Mouse (Mus musculus) lung, postnatal 0 days (tissue): ENCODE measurements around the gene Stab1. TPM values are rescaled to one million over a fixed set of nuclear protein-coding genes. Genes with fewer than 3 reads are reported as not detected.
A peak's percentile ranks its signal among the peaks of the same experiment; 100 is the strongest.

Experiments used
- ATAC-seq: fragments of 200-750 bp; cut with Nextera tagmentation; 2 replicates; pipeline ENCODE4 v1.8.0; 2017; ENCODE audit warnings: moderate library complexity
- DNase-seq: peaks from one replicate; pipeline ENCODE4 v3.0.0-alpha.2; 2016; ENCODE audit warnings: low spot score
- H3K27ac ChIP-seq: fragments of 300-500 bp; sonication (generic); 2 replicates; pipeline ENCODE4 v1.5.1; 2014; ENCODE audit warnings: antibody characterized with exemption, mild to moderate bottlenecking, low read length, mixed read lengths
- H3K27me3 ChIP-seq: fragments of 300-500 bp; sonication (generic); replicated peaks from 2 replicates; pipeline ENCODE4 v1.6.1; 2014; ENCODE audit warnings: low read length, mixed read lengths; ENCODE audit not compliant: insufficient read depth
- H3K36me3 ChIP-seq: fragments of 300-500 bp; sonication (generic); 2 replicates; pipeline ENCODE4 v1.6.1; 2014; ENCODE audit warnings: low read length, mixed read lengths; ENCODE audit not compliant: insufficient read depth
- H3K4me1 ChIP-seq: fragments of 300-500 bp; sonication (generic); 2 replicates; pipeline ENCODE4 v1.6.1; 2014; ENCODE audit warnings: antibody characterized with exemption, low read depth, low read length, mixed read lengths; ENCODE audit not compliant: insufficient read depth
- H3K4me2 ChIP-seq: fragments of 300-500 bp; sonication (generic); replicated peaks from 2 replicates; pipeline ENCODE4 v1.6.1; 2014; ENCODE audit warnings: low read depth, mild to moderate bottlenecking, low read length, moderate library complexity, mixed read lengths
- H3K4me3 ChIP-seq: fragments of 300-500 bp; sonication (generic); 2 replicates; pipeline ENCODE4 v1.5.1; 2014; ENCODE audit warnings: low read depth, low read length
- H3K9ac ChIP-seq: fragments of 300-500 bp; sonication (generic); replicated peaks from 2 replicates; pipeline ENCODE4 v1.6.1; 2014; ENCODE audit warnings: low read depth, mild to moderate bottlenecking
- H3K9me3 ChIP-seq: fragments of 300-500 bp; sonication (generic); 2 replicates; pipeline ENCODE4 v1.6.1; 2016; ENCODE audit warnings: low read length, mixed read lengths
- CTCF ChIP-seq: IDR thresholded peaks from 2 replicates; pipeline ENCODE4 v1.5.1; 2016; ENCODE audit warnings: antibody characterized with exemption, mild to moderate bottlenecking
- EP300 ChIP-seq: IDR thresholded peaks from 2 replicates; pipeline ENCODE4 v1.6.1; 2016; ENCODE audit warnings: antibody characterized with exemption, mild to moderate bottlenecking, control low read depth
- WGBS: fragments of 180-500 bp; shearing (Covaris S2); extraction: QIAGEN DNeasy Blood & Tissue Kit; methylation state at CpG from one replicate; pipeline ENCODE4 v1.1.7; 2014; 5-methylcytosine and 5-hydroxymethylcytosine counted together
- polyA plus RNA-seq: library from polyadenylated mRNA; unstranded; fragments of >200 nt; fragmentation: Nextera tagmentation; extraction: Ambion mirVana; gene quantifications from 2 replicates; pipeline ENCODE4 v1.2.1, GENCODE M21; 2015

Gene Stab1
- 32.4 and 34.2 TPM in 2 replicates for polyA plus RNA-seq

DNA sequence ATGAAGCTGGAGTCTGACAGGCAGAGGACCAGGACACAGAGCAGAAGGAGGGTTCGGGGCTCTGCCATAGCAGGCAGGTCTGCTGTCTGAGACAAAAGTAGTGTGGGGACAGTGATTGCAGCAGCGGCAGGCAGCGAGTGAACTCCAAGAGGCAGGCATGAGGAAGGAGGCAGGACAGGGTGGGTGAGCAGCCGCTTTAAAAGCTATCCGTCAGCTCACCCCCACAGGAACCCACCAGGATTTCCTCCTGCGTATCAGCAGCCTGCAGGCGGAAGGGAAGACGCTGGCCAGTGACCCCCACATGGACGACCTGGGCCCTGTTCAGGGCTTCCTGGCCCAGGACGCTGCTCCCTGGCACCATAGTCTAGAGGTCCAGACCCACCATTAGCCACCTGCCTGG lies at the start of gene Stab1:
Gene Stab1 (minus strand): TSS at position 217 of the 400 bp plus-strand sequence.
- Histone ChIP-seq H3K27me3 (no peaks in the 10 kb centered on the region), H3K4me3 (peak within 1 kb of the TSS; percentile 31), H3K4me2 (peak within 1 kb of the TSS; percentile 44), H3K36me3 (peaks cover 28% of the 10 kb centered on the region), H3K9me3 (no peaks in the 10 kb centered on the region), H3K9ac (peak within 1 kb of the TSS; percentile 19; the same call in 1 of the 2 replicates), H3K27ac (peak within 1 kb of the TSS; percentile 62), H3K4me1 (no peaks in the 10 kb centered on the region; the same call in 1 of the 2 replicates)
- peak; percentile 62 for DNase-seq
- ATAC-seq = peak; percentile 66
- TF ChIP-seq CTCF (no peak), EP300 (peak; percentile 79; the same call in 1 of the 2 replicates)
- WGBS = 23% methylated on average over 10 of the region's 10 CpGs

- ATAC-seq (peak; percentile 89), DNase-seq (peak; percentile 93)
- WGBS = 5% methylated on average over 11 of the region's 11 CpGs
- no peaks in the 10 kb centered on the region for H3K27me3 ChIP-seq
- H3K9me3 ChIP-seq = no peaks in the 10 kb centered on the region
- peak within 1 kb of the TSS; percentile 12 for H3K4me3 ChIP-seq
- no peak within 1 kb of the TSS for H3K27ac ChIP-seq
- H3K9ac ChIP-seq = peak within 1 kb of the TSS; percentile 20; the same call in 1 of the 2 replicates
- no peaks in the 10 kb centered on the region for H3K36me3 ChIP-seq
- H3K4me2 ChIP-seq = peak within 1 kb of the TSS; percentile 28
- peak; percentile 95 for TF ChIP-seq CTCF
- TF ChIP-seq EP300 = no peak
- H3K4me1 ChIP-seq = no peaks in the 10 kb centered on the region; the same call in 1 of the 2 replicates
Measured at GRCm38 (mm10) chr14:31217666-31218065, 49.2 kb upstream of the Stab1 start, which contains the start of gene Sema3g. Gene Sema3g, plus strand, starts transcription at chr14:31217860.

GRCm38 (mm10) chr14:31216846-31217245 lies 48.4 kb upstream of the Stab1 start, which contains the start of gene Nisch:
Gene Nisch, minus strand, starts transcription at chr14:31216946.
- peak within 1 kb of the TSS; percentile 33; the same call in 1 of the 2 replicates for H3K27ac ChIP-seq
- peak within 1 kb of the TSS; percentile 12 for H3K4me3 ChIP-seq
- H3K9me3 ChIP-seq = no peaks in the 10 kb centered on the region
- H3K4me1 ChIP-seq = no peaks in the 10 kb centered on the region; the same call in 1 of the 2 replicates
- H3K27me3 ChIP-seq = no peaks in the 10 kb centered on the region
- 49% methylated on average over 2 of the region's 2 CpGs for WGBS
- TF ChIP-seq CTCF (no peak), EP300 (no peak)
- H3K9ac ChIP-seq = peak within 1 kb of the TSS; percentile 20; the same call in 1 of the 2 replicates
- ATAC-seq (no peak), DNase-seq (no peak)
- no peaks in the 10 kb centered on the region for H3K36me3 ChIP-seq
- peak within 1 kb of the TSS; percentile 23 for H3K4me2 ChIP-seq

GRCm38 (mm10) chr14:31215157-31216002 lies 46.9 kb upstream of the Stab1 start:
- Histone ChIP-seq H3K9ac (no peak overlapping the region), H3K4me1 (no peaks in the 10 kb centered on the region; the same call in 1 of the 2 replicates), H3K27me3 (no peaks in the 10 kb centered on the region), H3K27ac (peak overlapping the region; percentile 33; the same call in 1 of the 2 replicates), H3K36me3 (no peaks in the 10 kb centered on the region), H3K9me3 (no peaks in the 10 kb centered on the region), H3K4me3 (no peak overlapping the region), H3K4me2 (no peak overlapping the region)
- DNase-seq (peak; percentile 75), ATAC-seq (peak; percentile 59)
- TF ChIP-seq CTCF (peak; percentile 97), EP300 (no peak)
- 26% methylated on average over 15 of the region's 15 CpGs for WGBS

DNA sequence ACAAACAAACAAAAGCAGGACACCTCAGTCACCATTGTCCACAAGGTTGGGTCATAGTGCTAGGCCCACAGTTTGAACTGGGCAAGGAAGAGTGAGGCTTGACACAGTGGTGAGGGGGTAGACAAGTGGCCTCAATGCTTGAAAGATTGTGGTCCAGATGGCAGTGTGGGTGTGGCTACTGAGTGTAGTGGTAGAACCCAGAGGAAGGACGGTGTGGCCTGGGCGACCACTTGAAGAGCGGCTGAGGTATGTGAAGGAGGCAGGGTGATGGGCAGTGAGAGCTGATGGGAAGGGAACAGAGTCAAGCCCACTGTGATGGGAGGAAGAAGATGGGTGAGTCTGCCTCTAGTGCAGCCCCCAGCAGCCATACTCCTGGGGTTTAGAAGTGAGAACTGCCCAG lies 46.2 kb upstream of the Stab1 start:
- no peak overlapping the region for H3K4me2 ChIP-seq
- H3K9ac ChIP-seq = no peak overlapping the region
- no peak for ATAC-seq
- H3K4me1 ChIP-seq = no peaks in the 10 kb centered on the region; the same call in 1 of the 2 replicates
- H3K27ac ChIP-seq = no peak overlapping the region
- no peak overlapping the region for H3K4me3 ChIP-seq
- H3K36me3 ChIP-seq = no peaks in the 10 kb centered on the region
- DNase-seq = no peak
- no peak for TF ChIP-seq EP300
- no peak for TF ChIP-seq CTCF
- H3K9me3 ChIP-seq = no peaks in the 10 kb centered on the region
- 56% methylated on average over 3 of the region's 3 CpGs for WGBS
- no peaks in the 10 kb centered on the region for H3K27me3 ChIP-seq

DNA sequence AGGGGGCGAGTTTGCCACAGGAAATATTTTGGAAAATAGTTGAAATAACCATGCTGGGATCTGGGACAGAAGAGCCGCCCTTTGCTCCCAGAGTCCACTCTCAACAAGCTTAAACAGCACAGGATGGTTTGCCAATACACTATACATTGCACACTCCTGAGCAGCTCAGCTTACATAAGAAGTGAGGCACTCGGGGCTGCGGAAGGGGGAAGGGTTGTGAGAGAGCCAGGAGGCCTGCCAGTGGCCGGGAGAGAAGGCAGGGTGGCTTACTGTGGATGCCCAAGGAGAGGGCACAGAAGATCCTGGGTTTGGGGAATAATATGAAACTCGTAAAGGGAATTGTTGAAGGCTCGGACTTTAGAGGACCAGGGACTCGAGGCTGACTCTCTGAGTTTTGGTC lies 45.4 kb upstream of the Stab1 start:
- H3K9ac ChIP-seq = no peak overlapping the region
- no peak overlapping the region for H3K4me3 ChIP-seq
- no peaks in the 10 kb centered on the region for H3K9me3 ChIP-seq
- WGBS = 53% methylated on average over 8 of the region's 8 CpGs
- no peak overlapping the region for H3K4me2 ChIP-seq
- no peaks in the 10 kb centered on the region for H3K36me3 ChIP-seq
- DNase-seq (no peak), ATAC-seq (no peak)
- H3K27ac ChIP-seq = no peak overlapping the region
- no peaks in the 10 kb centered on the region; the same call in 1 of the 2 replicates for H3K4me1 ChIP-seq
- H3K27me3 ChIP-seq = no peaks in the 10 kb centered on the region
- TF ChIP-seq CTCF = no peak
- TF ChIP-seq EP300 = no peak
